Mouse (Mus musculus) myocyte (in vitro differentiated cells): ENCODE results near the gene Il3ra.

Source experiments
- CEBPB ChIP-seq: IDR thresholded peaks from 2 replicates; pipeline ENCODE4 v1.6.1; 2011; ENCODE audit warnings: mild to moderate bottlenecking, moderate library complexity; ENCODE audit not compliant: poor library complexity, insufficient read depth, severe bottlenecking
- E2F4 ChIP-seq: IDR thresholded peaks from one replicate; pipeline ENCODE4 v1.6.1; 2011; ENCODE audit warnings: mild to moderate bottlenecking, control low read depth, moderate library complexity; ENCODE audit not compliant: insufficient read depth
- MAX ChIP-seq: IDR thresholded peaks from one replicate; pipeline ENCODE4 v1.6.1; 2011; ENCODE audit warnings: low read depth, mild to moderate bottlenecking, control low read depth
- MYOD1 ChIP-seq, 3 experiments: IDR thresholded peaks; one replicate each; pipeline ENCODE4 v1.6.1; 2011; ENCODE audit warnings: control low read depth in 2 of 3, low read depth in 2 of 3, mild to moderate bottlenecking in 2 of 3, moderate library complexity in 1 of 3; ENCODE audit not compliant: insufficient read length in 2 of 3, control insufficient read depth in 1 of 3
- MYOG ChIP-seq, 3 experiments: IDR thresholded peaks; one replicate each; pipeline ENCODE4 v1.6.1; 2011; ENCODE audit warnings: control low read depth in 2 of 3, low read depth in 2 of 3, mild to moderate bottlenecking in 2 of 3; ENCODE audit not compliant: insufficient read length in 2 of 3, control insufficient read depth in 1 of 3, insufficient read depth in 1 of 3
- POLR2A ChIP-seq: IDR thresholded peaks from one replicate; pipeline ENCODE4 v1.6.1; 2011; ENCODE audit warnings: low read depth, mild to moderate bottlenecking, control low read depth, moderate library complexity; ENCODE audit not compliant: insufficient read length
- POLR2AphosphoS2 ChIP-seq: IDR thresholded peaks from one replicate; pipeline ENCODE4 v1.6.1; 2011; ENCODE audit warnings: low read depth, control low read depth; ENCODE audit not compliant: insufficient read length
- TCF12 ChIP-seq: IDR thresholded peaks from one replicate; pipeline ENCODE4 v1.6.1; 2011; ENCODE audit warnings: mild to moderate bottlenecking, control low read depth; ENCODE audit not compliant: poor library complexity, insufficient read depth, severe bottlenecking

- no peak for TF ChIP-seq POLR2AphosphoS2
- no peak for TF ChIP-seq MAX
- TF ChIP-seq POLR2A = peak; percentile 58
- no peak for TF ChIP-seq E2F4
- peak in 1 of 3 experiments; percentile 21 for TF ChIP-seq MYOD1 (IDR thresholded peaks at IDR 0.05; ENCODE audit: control insufficient read depth in 1 of 3, insufficient read length in 2 of 3, low read depth in 2 of 3)
- TF ChIP-seq CEBPB = peak; percentile 53; the same call in 1 of the 2 replicates
- no peak for TF ChIP-seq TCF12
- peak in 1 of 3 experiments; percentile 0 for TF ChIP-seq MYOG (IDR thresholded peaks at IDR 0.05; ENCODE audit: control insufficient read depth in 1 of 3, insufficient read depth in 1 of 3, insufficient read length in 2 of 3, low read depth in 2 of 3)
Measured at GRCm38 (mm10) chr14:14345948-14346812, at the start of gene Il3ra.
